8 mouse cellular contexts compared by ENCODE assay signal in the genomic region with DNA sequence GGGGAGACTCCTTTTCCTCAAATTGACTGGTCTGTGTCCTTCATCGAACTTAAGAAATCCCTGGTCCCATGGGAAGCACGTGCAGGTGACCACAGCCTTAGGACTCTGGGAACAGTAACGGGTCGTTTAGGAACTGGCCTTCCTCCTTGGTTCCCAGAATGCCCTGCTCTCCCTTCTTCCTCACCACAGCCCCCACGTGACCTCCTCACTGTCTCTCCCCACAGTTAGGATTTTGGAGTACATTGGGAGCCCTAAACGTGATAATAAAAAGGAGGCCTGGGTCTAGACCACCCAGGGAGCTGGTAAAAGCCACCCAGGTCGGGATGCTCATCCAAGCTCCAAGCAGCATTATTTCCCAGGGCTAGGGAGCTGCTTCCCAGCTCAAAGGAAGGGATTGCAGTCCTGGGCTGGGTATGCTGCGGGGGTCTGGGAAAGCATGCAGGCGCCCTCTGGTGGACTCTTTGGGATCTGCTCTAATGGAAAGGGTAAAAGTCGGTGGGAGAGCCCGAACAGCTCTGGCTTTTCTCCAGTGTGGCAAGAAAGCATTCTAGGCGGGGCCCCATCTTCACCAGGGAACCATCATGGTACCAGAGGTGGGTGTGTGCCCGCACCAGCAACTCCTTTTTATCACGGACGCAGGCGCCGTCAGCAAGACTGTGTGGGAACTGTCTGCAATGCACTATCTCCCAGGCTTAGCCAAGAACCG. TPM values are rescaled to one million over a fixed set of nuclear protein-coding genes. Genes with fewer than 3 reads are reported as not detected.
A peak's percentile ranks its signal among the peaks of the same experiment; 100 is the strongest.
DNase-seq lines count a peak whose midpoint lies in the region; ATAC-seq and TF ChIP-seq lines count a peak whose summit lies in the region.

No protein-coding gene starts in this region.

- peak; percentile 63 for TF ChIP-seq CTCF in ES-Bruce4 (IDR thresholded peaks at IDR 0.05; ENCODE audit: low read depth, low read length)
- peak; percentile 81 for TF ChIP-seq CTCF in lung, embryonic 14.5 days (IDR thresholded peaks at IDR 0.05; ENCODE audit: low read depth)
- TF ChIP-seq CTCF in olfactory bulb, adult 2 months (IDR thresholded peaks at IDR 0.05; ENCODE audit: insufficient read depth, low read depth, low read length): peak; percentile 60

- intact Hi-C loops in heart, postnatal 10 days (cut with DNase I): loop anchor here (5.0 kb wide), 2 partner anchors 40 to 225 kb away; no protein-coding TSS in a partner anchor

- H3K36me3 ChIP-seq in ES-Bruce4 (ENCODE audit: control insufficient read depth, insufficient read depth, low read length, poor library complexity, severe bottlenecking): no peaks in the 10 kb centered on the region
- H3K36me3 ChIP-seq in forebrain, embryonic 13.5 days (ENCODE audit: poor library complexity, severe bottlenecking): no peaks in the 10 kb centered on the region
- H3K36me3 ChIP-seq in lung, embryonic 14.5 days (ENCODE audit: insufficient read depth): no peaks in the 10 kb centered on the region

- H3K27me3 ChIP-seq in ES-Bruce4 (ENCODE audit: control insufficient read depth, insufficient read depth, low read length, poor library complexity, severe bottlenecking): no peaks in the 10 kb centered on the region
- 0 out of 2 replicates have a peak, but pooled peaks cover 3% of the 10 kb centered on the region for H3K27me3 ChIP-seq in forebrain, embryonic 13.5 days
- H3K27me3 ChIP-seq in lung, embryonic 14.5 days (ENCODE audit: insufficient read depth, low read length): no peaks in the 10 kb centered on the region

- 19% methylated on average over 18 of the region's 18 CpGs for WGBS in forebrain, embryonic 13.5 days
- WGBS in lung, embryonic 14.5 days: 20% methylated on average over 18 of the region's 18 CpGs
- WGBS in olfactory bulb, adult 2 months: 24% methylated on average over 18 of the region's 18 CpGs

- no peaks in the 10 kb centered on the region for H3K4me1 ChIP-seq in ES-Bruce4 (ENCODE audit: control insufficient read depth, insufficient read depth, low read length)
- H3K4me1 ChIP-seq in forebrain, embryonic 13.5 days: peaks cover 4% of the 10 kb centered on the region; the same call in 1 of the 2 replicates
- no peaks in the 10 kb centered on the region for H3K4me1 ChIP-seq in lung, embryonic 14.5 days (ENCODE audit: insufficient read depth)
- peaks cover 6% of the 10 kb centered on the region for H3K4me1 ChIP-seq in olfactory bulb, adult 2 months (ENCODE audit: control insufficient read depth, insufficient read depth, low read length)

- DNase-seq in c-Kit-positive CD71-negative TER-119-negative erythroid progenitor cells, embryonic 14.5 days (ENCODE audit: low read depth): peak; percentile 46
- DNase-seq in heart, postnatal 10 days: peak; percentile 86 to 93
- DNase-seq in kidney, postnatal 36 days: peak; percentile 52 to 84
- DNase-seq in lung, embryonic 14.5 days: peak; percentile 87
- peak; percentile 90 for DNase-seq in thymus, postnatal 4 days

- H3K4me2 ChIP-seq in forebrain, embryonic 13.5 days: peak overlapping the region; percentile 24; the same call in 1 of the 2 replicates
- 0 out of 2 replicates have a peak overlapping the region, but pooled peaks have one; percentile 15 for H3K4me2 ChIP-seq in lung, embryonic 14.5 days

- no peak overlapping the region for H3K9ac ChIP-seq in ES-Bruce4 (ENCODE audit: low read depth, poor library complexity, severe bottlenecking)
- H3K9ac ChIP-seq in forebrain, embryonic 13.5 days: no peak overlapping the region
- no peak overlapping the region for H3K9ac ChIP-seq in lung, embryonic 14.5 days

- no peaks in the 10 kb centered on the region for H3K9me3 ChIP-seq in ES-Bruce4 (replicated peaks; ENCODE audit: control insufficient read depth, insufficient read depth, low read length, poor library complexity, severe bottlenecking)
- H3K9me3 ChIP-seq in forebrain, embryonic 13.5 days (replicated peaks): no peaks in the 10 kb centered on the region
- H3K9me3 ChIP-seq in lung, embryonic 14.5 days (ENCODE audit: low read depth, low read length): no peaks in the 10 kb centered on the region

- no peak overlapping the region for H3K27ac ChIP-seq in ES-Bruce4 (ENCODE audit: insufficient read depth, low read length)
- no peak overlapping the region for H3K27ac ChIP-seq in forebrain, embryonic 13.5 days
- no peak overlapping the region for H3K27ac ChIP-seq in lung, embryonic 14.5 days (ENCODE audit: low read depth)
- H3K27ac ChIP-seq in olfactory bulb, adult 2 months (ENCODE audit: insufficient read depth, low read depth, low read length): no peak overlapping the region

- peak overlapping the region; percentile 21; the same call in 1 of the 2 replicates for H3K4me3 ChIP-seq in ES-Bruce4 (ENCODE audit: low read depth, low read length)
- no peak overlapping the region for H3K4me3 ChIP-seq in forebrain, embryonic 13.5 days
- H3K4me3 ChIP-seq in lung, embryonic 14.5 days (ENCODE audit: low read depth, low read length): no peak overlapping the region
- H3K4me3 ChIP-seq in olfactory bulb, adult 2 months (ENCODE audit: insufficient read depth, low read depth, low read length): no peak overlapping the region

- ATAC-seq in forebrain, embryonic 13.5 days: peak; percentile 84
- ATAC-seq in lung, embryonic 14.5 days (ENCODE audit: insufficient read depth): peak; percentile 75

- no peak for TF ChIP-seq POLR2A in ES-Bruce4 (IDR thresholded peaks at IDR 0.05; ENCODE audit: insufficient read depth, low read length)
- no peak for TF ChIP-seq POLR2A in olfactory bulb, adult 2 months (IDR thresholded peaks at IDR 0.05; ENCODE audit: insufficient read depth, low read depth, low read length)

- TF ChIP-seq EP300 in ES-Bruce4 (IDR thresholded peaks at IDR 0.05; ENCODE audit: insufficient read depth, low read depth, low read length): no peak

RNA-seq across cellular contexts. Expression of a gene that starts 12.0 kb away (rescaled TPM):
- not detected in 2 replicates for polyA plus RNA-seq in ES-Bruce4 (2011; ENCODE audit: insufficient read depth, insufficient read length, low read depth, missing spikeins)
- polyA plus RNA-seq in forebrain, embryonic 13.5 days (2015; fragmentation: Nextera tagmentation; extraction: Ambion mirVana): 0.40 and 0.60 TPM in 2 replicates
- 100 to 1,000 TPM; 406 to 430 TPM for total RNA-seq in heart, postnatal 10 days (2021)
- polyA plus RNA-seq in lung, embryonic 14.5 days (2014; fragmentation: Nextera tagmentation; extraction: Ambion mirVana): 4.5 and 7.8 TPM in 2 replicates
- not detected in 2 replicates for polyA plus RNA-seq in olfactory bulb, adult 2 months (2012; ENCODE audit: insufficient read depth, insufficient read length, low replicate concordance, missing spikeins)

RNA-seq across cellular contexts. Expression of a gene that starts 20.7 kb away (rescaled TPM):
- 5.5 and 6.3 TPM in 2 replicates for polyA plus RNA-seq in ES-Bruce4 (2011; ENCODE audit: insufficient read depth, insufficient read length, low read depth, missing spikeins)
- polyA plus RNA-seq in forebrain, embryonic 13.5 days (2015; fragmentation: Nextera tagmentation; extraction: Ambion mirVana): 14.5 and 18.4 TPM in 2 replicates
- total RNA-seq in heart, postnatal 10 days (2021): 1 to 10 TPM; 2.7 to 3.4 TPM
- polyA plus RNA-seq in lung, embryonic 14.5 days (2014; fragmentation: Nextera tagmentation; extraction: Ambion mirVana): 8.3 and 8.5 TPM in 2 replicates
- polyA plus RNA-seq in olfactory bulb, adult 2 months (2012; ENCODE audit: insufficient read depth, insufficient read length, low replicate concordance, missing spikeins): not detected in 2 replicates

RNA-seq across cellular contexts. Expression of a gene that starts 39.8 kb away (rescaled TPM):
- 0.67 and 1.8 TPM in 2 replicates for polyA plus RNA-seq in ES-Bruce4 (2011; ENCODE audit: insufficient read depth, insufficient read length, low read depth, missing spikeins)
- 0.34 and 0.48 TPM in 2 replicates for polyA plus RNA-seq in forebrain, embryonic 13.5 days (2015; fragmentation: Nextera tagmentation; extraction: Ambion mirVana)
- 1 to 10 TPM in 1 of 2 experiments, under 1 TPM in 1; 0.97 to 1.8 TPM for total RNA-seq in heart, postnatal 10 days (2021)
- polyA plus RNA-seq in lung, embryonic 14.5 days (2014; fragmentation: Nextera tagmentation; extraction: Ambion mirVana): 0.51 and 0.62 TPM in 2 replicates
- polyA plus RNA-seq in olfactory bulb, adult 2 months (2012; ENCODE audit: insufficient read depth, insufficient read length, low replicate concordance, missing spikeins): not detected in 2 replicates

RNA-seq across cellular contexts. Expression of a gene that starts 57.0 kb away (rescaled TPM):
- polyA plus RNA-seq in ES-Bruce4 (2011; ENCODE audit: insufficient read depth, insufficient read length, low read depth, missing spikeins): not detected in 2 replicates
- polyA plus RNA-seq in forebrain, embryonic 13.5 days (2015; fragmentation: Nextera tagmentation; extraction: Ambion mirVana): 7.6 and 9.8 TPM in 2 replicates
- not detected for total RNA-seq in heart, postnatal 10 days (2021)
- polyA plus RNA-seq in lung, embryonic 14.5 days (2014; fragmentation: Nextera tagmentation; extraction: Ambion mirVana): 0.13 TPM in 1 of 2 replicates, not detected in the other
- polyA plus RNA-seq in olfactory bulb, adult 2 months (2012; ENCODE audit: insufficient read depth, insufficient read length, low replicate concordance, missing spikeins): not detected in 2 replicates

RNA-seq across cellular contexts. Expression of a gene that starts 57.9 kb away (rescaled TPM):
- polyA plus RNA-seq in ES-Bruce4 (2011; ENCODE audit: insufficient read depth, insufficient read length, low read depth, missing spikeins): 83.6 and 86.5 TPM in 2 replicates
- polyA plus RNA-seq in forebrain, embryonic 13.5 days (2015; fragmentation: Nextera tagmentation; extraction: Ambion mirVana): 149 and 175 TPM in 2 replicates
- 10 to 100 TPM; 82.2 to 94.5 TPM for total RNA-seq in heart, postnatal 10 days (2021)
- 78.6 and 89.0 TPM in 2 replicates for polyA plus RNA-seq in lung, embryonic 14.5 days (2014; fragmentation: Nextera tagmentation; extraction: Ambion mirVana)
- polyA plus RNA-seq in olfactory bulb, adult 2 months (2012; ENCODE audit: insufficient read depth, insufficient read length, low replicate concordance, missing spikeins): 279 TPM in 1 of 2 replicates, not detected in the other
